Mouse (Mus musculus) embryonic facial prominence, embryonic 12.5 days (tissue): ENCODE data around the gene Map2. TPM values are rescaled to one million over a fixed set of nuclear protein-coding genes. Genes with fewer than 3 reads are reported as not detected.
A peak's percentile ranks its signal among the peaks of the same experiment; 100 is the strongest.

Source experiments
- ATAC-seq: fragments of 200-750 bp; cut with Nextera tagmentation; 2 replicates; pipeline ENCODE4 v1.8.0; 2017; ENCODE audit not compliant: insufficient number of reproducible peaks, insufficient read depth, low FRiP score, low TSS enrichment
- H3K27ac ChIP-seq: fragments of 300-500 bp; sonication (generic); 2 replicates; pipeline ENCODE4 v1.5.1; 2016; ENCODE audit warnings: mild to moderate bottlenecking
- H3K27me3 ChIP-seq: fragments of 300-500 bp; sonication (generic); 2 replicates; pipeline ENCODE4 v1.6.1; 2016; ENCODE audit warnings: mild to moderate bottlenecking, moderate library complexity
- H3K36me3 ChIP-seq: fragments of 300-500 bp; sonication (generic); 2 replicates; pipeline ENCODE4 v1.6.1; 2016; ENCODE audit warnings: mild to moderate bottlenecking
- H3K4me1 ChIP-seq: fragments of 300-500 bp; sonication (generic); 2 replicates; pipeline ENCODE4 v1.6.1; 2016
- H3K4me2 ChIP-seq: fragments of 300-500 bp; sonication (generic); replicated peaks from 2 replicates; pipeline ENCODE4 v1.6.1; 2016; ENCODE audit warnings: mild to moderate bottlenecking, moderate library complexity
- H3K4me3 ChIP-seq: fragments of 300-500 bp; sonication (generic); 2 replicates; pipeline ENCODE4 v1.5.1; 2016; ENCODE audit warnings: mild to moderate bottlenecking
- H3K9ac ChIP-seq: fragments of 300-500 bp; sonication (generic); 2 replicates; pipeline ENCODE4 v1.6.1; 2016; ENCODE audit warnings: mild to moderate bottlenecking, moderate library complexity
- H3K9me3 ChIP-seq: fragments of 300-500 bp; sonication (generic); 2 replicates; pipeline ENCODE4 v1.6.1; 2016; ENCODE audit warnings: mild to moderate bottlenecking, moderate library complexity
- WGBS: fragments of 180-500 bp; shearing (Covaris S2); methylation state at CpG from one replicate; pipeline ENCODE4 v1.1.7; 2016; 5-methylcytosine and 5-hydroxymethylcytosine counted together
- polyA plus RNA-seq: library from polyadenylated mRNA; unstranded; fragments of >200 nt; fragmentation: Nextera tagmentation; extraction: Ambion mirVana; gene quantifications from 2 replicates; pipeline ENCODE4 v1.2.1, GENCODE M21; 2016

Gene Map2
- polyA plus RNA-seq, 1 experiment from 2014 or later = 34.7 TPM

GRCm38 (mm10) chr1:66426073-66426472 lies 251.0 kb downstream of the Map2 start:
- Histone ChIP-seq H3K4me3 (no peak overlapping the region), H3K27ac (no peak overlapping the region), H3K4me1 (no peaks in the 10 kb centered on the region), H3K9me3 (no peaks in the 10 kb centered on the region), H3K4me2 (no peak overlapping the region), H3K36me3 (no peaks in the 10 kb centered on the region), H3K27me3 (no peaks in the 10 kb centered on the region), H3K9ac (no peak overlapping the region)
- 88% methylated on average over 5 of the region's 5 CpGs for WGBS
- no peak for ATAC-seq

DNA sequence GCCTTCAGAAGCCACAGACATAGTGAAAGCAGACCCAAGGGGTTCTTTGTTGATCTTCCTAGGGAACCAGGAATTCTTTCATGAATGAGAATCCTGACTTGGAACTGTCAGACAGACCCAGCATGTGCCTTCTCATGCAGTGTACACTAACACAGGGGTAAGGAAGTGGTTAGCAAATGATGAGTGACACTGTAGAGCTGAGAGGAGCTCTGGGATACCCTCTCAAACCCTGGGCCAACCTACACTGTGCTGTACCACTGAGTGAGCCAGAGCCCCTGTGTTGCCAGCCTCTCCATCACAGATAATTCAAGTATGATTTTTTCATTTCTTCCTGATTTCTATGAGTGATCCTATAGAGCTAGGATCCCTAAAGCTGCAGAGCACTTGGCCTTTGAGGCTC lies 255.9 kb downstream of the Map2 start:
- no peak overlapping the region for H3K9ac ChIP-seq
- H3K27me3 ChIP-seq = no peaks in the 10 kb centered on the region
- no peaks in the 10 kb centered on the region for H3K4me1 ChIP-seq
- H3K36me3 ChIP-seq = no peaks in the 10 kb centered on the region
- H3K4me3 ChIP-seq = no peak overlapping the region
- H3K9me3 ChIP-seq = no peaks in the 10 kb centered on the region
- no peak overlapping the region for H3K27ac ChIP-seq
- ATAC-seq = no peak
- no peak overlapping the region for H3K4me2 ChIP-seq

GRCm38 (mm10) chr1:66431472-66431871 lies 256.4 kb downstream of the Map2 start:
- 93% methylated on average over 6 of the region's 6 CpGs for WGBS
- Histone ChIP-seq H3K4me3 (no peak overlapping the region), H3K9ac (no peak overlapping the region), H3K4me2 (no peak overlapping the region), H3K27me3 (no peaks in the 10 kb centered on the region), H3K4me1 (no peaks in the 10 kb centered on the region), H3K36me3 (no peaks in the 10 kb centered on the region), H3K9me3 (no peaks in the 10 kb centered on the region), H3K27ac (no peak overlapping the region)
- ATAC-seq = no peak

DNA sequence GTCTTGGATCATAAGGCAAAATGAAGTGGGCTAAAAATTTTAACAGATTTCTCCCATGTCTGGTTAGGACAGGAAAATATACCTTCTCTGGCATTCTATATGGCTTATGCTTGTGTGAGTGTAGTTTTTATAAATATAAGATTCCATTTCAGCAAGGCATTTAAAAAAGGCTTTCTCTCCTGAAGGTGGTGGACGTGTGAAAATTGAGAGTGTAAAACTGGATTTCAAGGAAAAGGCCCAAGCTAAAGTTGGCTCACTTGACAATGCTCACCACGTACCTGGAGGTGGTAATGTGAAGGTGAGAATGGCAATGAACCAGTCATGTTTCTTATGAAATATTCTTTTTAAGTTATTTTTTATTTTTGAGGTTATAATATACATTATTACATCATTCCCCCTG lies 263.0 kb downstream of the Map2 start:
- no peak overlapping the region for H3K9ac ChIP-seq
- no peaks in the 10 kb centered on the region for H3K9me3 ChIP-seq
- H3K4me1 ChIP-seq = no peaks in the 10 kb centered on the region
- H3K27ac ChIP-seq = no peak overlapping the region
- H3K36me3 ChIP-seq = no peaks in the 10 kb centered on the region
- WGBS = 75% methylated on average over 2 of the region's 2 CpGs
- no peak for ATAC-seq
- H3K27me3 ChIP-seq = no peaks in the 10 kb centered on the region
- H3K4me2 ChIP-seq = no peak overlapping the region
- no peak overlapping the region for H3K4me3 ChIP-seq

- WGBS = 81% methylated on average over 2 of the region's 2 CpGs
- H3K36me3 ChIP-seq = no peaks in the 10 kb centered on the region
- H3K9ac ChIP-seq = no peak overlapping the region
- H3K27me3 ChIP-seq = no peaks in the 10 kb centered on the region
- no peaks in the 10 kb centered on the region for H3K9me3 ChIP-seq
- H3K27ac ChIP-seq = no peak overlapping the region
- H3K4me3 ChIP-seq = no peak overlapping the region
- no peak for ATAC-seq
- no peaks in the 10 kb centered on the region for H3K4me1 ChIP-seq
- H3K4me2 ChIP-seq = no peak overlapping the region
Observed at GRCm38 (mm10) chr1:66442922-66443321, 267.8 kb downstream of the Map2 start.

DNA sequence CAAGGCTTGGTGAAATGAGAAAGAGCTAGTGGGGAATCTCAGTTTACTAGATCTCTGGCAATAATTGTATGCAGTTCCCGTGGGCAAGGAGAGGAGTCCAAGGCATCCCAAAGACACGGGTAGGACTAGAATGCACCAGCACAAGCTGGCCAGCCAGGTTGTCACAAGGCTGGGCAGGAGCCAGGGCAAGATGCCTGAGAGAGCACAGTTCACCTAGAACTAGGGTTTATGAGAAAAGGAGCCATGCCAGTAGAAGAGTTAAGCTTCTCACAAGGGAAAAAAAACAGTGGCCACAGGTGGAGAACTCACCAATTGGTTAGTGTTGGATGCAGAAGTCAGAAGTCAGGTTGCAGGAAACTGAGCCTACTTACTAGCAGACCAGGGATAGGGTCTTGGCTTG lies 274.4 kb downstream of the Map2 start:
- ATAC-seq = no peak
- 52% methylated on average over 2 of the region's 2 CpGs for WGBS
- no peaks in the 10 kb centered on the region for H3K4me1 ChIP-seq
- no peak overlapping the region for H3K27ac ChIP-seq
- H3K4me3 ChIP-seq = no peak overlapping the region
- no peaks in the 10 kb centered on the region for H3K27me3 ChIP-seq
- H3K9ac ChIP-seq = no peak overlapping the region
- H3K36me3 ChIP-seq = no peaks in the 10 kb centered on the region
- no peaks in the 10 kb centered on the region for H3K9me3 ChIP-seq
- no peak overlapping the region for H3K4me2 ChIP-seq

- Histone ChIP-seq H3K4me3 (no peak overlapping the region), H3K4me1 (no peaks in the 10 kb centered on the region), H3K9me3 (no peaks in the 10 kb centered on the region), H3K9ac (no peak overlapping the region), H3K4me2 (no peak overlapping the region), H3K36me3 (no peaks in the 10 kb centered on the region), H3K27me3 (no peaks in the 10 kb centered on the region), H3K27ac (no peak overlapping the region)
- 18% methylated on average over 2 of the region's 2 CpGs for WGBS
- ATAC-seq = no peak
Observed at GRCm38 (mm10) chr1:66456580-66456979, 281.5 kb downstream of the Map2 start.

DNA sequence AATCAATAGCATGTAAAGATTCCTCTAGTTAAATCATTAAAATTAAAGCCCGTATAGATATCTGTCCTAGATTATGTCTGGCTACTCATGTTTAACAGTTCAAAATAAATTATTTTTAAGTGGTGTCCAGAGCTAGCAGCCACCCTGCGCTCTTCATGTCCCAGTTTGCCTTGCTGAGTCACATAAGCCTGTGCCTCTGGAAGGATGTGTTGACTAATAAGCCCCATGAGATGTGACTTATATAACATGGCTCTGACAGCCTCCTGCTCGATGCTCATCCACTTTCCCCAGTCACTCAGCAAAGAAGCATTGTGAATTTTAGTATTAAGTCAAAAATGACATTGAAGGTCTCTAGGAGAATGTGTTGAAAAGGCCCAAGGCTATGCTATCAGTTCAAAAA lies 282.7 kb downstream of the Map2 start:
- Histone ChIP-seq H3K9me3 (no peaks in the 10 kb centered on the region), H3K4me1 (no peaks in the 10 kb centered on the region), H3K36me3 (no peaks in the 10 kb centered on the region), H3K4me2 (no peak overlapping the region), H3K9ac (no peak overlapping the region), H3K4me3 (no peak overlapping the region), H3K27me3 (no peaks in the 10 kb centered on the region), H3K27ac (no peak overlapping the region)
- WGBS = 68% methylated on average over 3 of the region's 3 CpGs
- no peak for ATAC-seq

DNA sequence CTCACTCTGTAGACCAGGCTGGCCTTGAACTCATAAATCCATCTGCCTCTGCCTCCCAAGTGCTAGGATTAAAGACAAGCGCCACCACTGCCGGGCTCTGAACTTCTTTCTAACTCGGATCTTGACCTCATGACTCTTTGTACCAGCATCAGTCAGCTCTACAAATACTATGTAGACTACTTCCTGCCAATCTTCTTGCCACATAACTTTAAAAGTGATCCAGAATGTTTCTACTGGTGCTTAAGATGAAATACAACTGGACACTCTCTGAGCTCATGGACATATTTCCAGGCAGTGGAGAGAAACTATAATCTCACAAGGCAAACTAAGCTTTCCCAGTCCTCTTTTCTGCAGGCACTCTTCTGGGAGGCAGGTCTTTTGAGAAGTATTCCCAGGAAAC lies 284.3 kb downstream of the Map2 start:
- no peak overlapping the region for H3K4me3 ChIP-seq
- no peaks in the 10 kb centered on the region for H3K27me3 ChIP-seq
- no peak overlapping the region for H3K27ac ChIP-seq
- WGBS = 72% methylated on average over 3 of the region's 3 CpGs
- no peak for ATAC-seq
- H3K4me1 ChIP-seq = no peaks in the 10 kb centered on the region
- no peak overlapping the region for H3K9ac ChIP-seq
- no peak overlapping the region for H3K4me2 ChIP-seq
- no peaks in the 10 kb centered on the region for H3K36me3 ChIP-seq
- H3K9me3 ChIP-seq = no peaks in the 10 kb centered on the region

- Histone ChIP-seq H3K4me1 (no peaks in the 10 kb centered on the region), H3K9me3 (no peaks in the 10 kb centered on the region), H3K4me2 (no peak overlapping the region), H3K36me3 (no peaks in the 10 kb centered on the region), H3K27me3 (no peaks in the 10 kb centered on the region), H3K4me3 (no peak overlapping the region), H3K27ac (no peak overlapping the region), H3K9ac (no peak overlapping the region)
- WGBS = 77% methylated on average over 4 of the region's 4 CpGs
- ATAC-seq = no peak
Observed at GRCm38 (mm10) chr1:66460850-66461249, 285.8 kb downstream of the Map2 start.

DNA sequence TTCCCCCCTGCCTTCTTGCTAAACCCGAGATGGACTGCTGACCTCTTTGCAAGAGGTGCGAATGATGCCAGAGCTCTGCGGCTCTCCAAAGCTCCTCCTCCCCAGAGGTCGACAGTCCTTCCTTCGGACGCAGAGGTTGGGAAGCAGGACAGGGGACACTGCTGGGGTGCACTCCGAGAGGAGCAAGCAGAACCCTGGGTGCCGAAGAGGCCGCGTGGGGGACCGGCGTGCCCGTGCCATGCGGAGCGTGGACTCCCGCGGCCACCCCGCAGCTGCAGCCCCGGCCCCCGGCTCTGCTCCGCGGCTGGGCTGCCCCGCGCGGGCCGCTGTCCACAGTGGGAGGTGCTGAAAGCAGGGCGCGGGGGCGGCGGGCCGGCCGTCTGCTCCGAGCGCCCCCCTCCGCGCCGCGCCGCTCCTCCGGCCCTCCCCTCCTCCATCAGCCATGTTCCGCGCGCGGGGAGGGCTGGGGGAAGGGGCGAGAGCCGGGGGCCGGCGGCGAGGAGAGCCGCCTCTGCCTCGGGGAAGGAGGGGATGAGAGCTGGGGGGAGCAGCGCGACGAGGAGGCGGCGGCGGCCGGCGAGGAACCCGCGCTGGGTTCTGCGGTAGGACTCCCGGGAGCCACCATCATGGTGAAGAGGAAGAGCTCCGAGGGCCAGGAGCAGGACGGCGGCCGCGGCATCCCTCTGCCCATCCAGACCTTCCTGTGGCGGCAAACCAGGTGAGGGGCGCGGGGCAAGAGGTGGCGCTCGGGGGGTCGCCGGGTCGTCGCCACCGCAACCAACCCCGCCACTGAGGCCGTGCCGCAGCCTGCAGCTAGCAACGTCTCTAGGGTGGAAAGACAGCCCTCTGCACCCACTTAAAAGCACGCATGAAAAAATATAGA lies 293.0 kb downstream of the Map2 start, which contains the start of gene Unc80:
TSS of gene Unc80 (plus strand) at position 547 of the 883 bp plus-strand sequence.
- under 1% methylated on average over 71 of the region's 83 CpGs for WGBS
- H3K4me3 ChIP-seq = peak within 1 kb of the TSS; percentile 56
- peak within 1 kb of the TSS; percentile 36 for H3K9ac ChIP-seq
- no peak within 1 kb of the TSS for H3K27ac ChIP-seq
- ATAC-seq = peak; percentile 94
- peaks cover 13% of the 10 kb centered on the region for H3K27me3 ChIP-seq
- H3K9me3 ChIP-seq = no peaks in the 10 kb centered on the region
- H3K4me1 ChIP-seq = no peaks in the 10 kb centered on the region
- no peaks in the 10 kb centered on the region for H3K36me3 ChIP-seq
- H3K4me2 ChIP-seq = peak within 1 kb of the TSS; percentile 92

DNA sequence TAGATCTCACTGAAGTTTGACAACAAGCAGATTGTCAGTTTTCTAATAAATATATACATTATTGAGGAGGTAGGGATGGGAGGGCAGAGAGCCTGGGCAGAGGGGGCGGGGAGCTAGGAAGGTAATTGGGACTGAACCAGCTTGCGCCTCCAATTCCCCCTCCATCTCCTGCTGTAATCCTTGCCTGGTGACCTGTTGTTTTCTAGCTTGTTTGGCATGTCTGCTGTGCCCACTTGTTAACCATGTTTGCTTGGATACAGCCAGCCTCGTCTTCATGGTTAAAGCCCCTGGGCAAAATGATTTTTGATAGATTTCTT lies 293.6 kb downstream of the Map2 start:
- Histone ChIP-seq H3K4me1 (no peaks in the 10 kb centered on the region), H3K4me3 (peak overlapping the region; percentile 56), H3K36me3 (no peaks in the 10 kb centered on the region), H3K4me2 (peak overlapping the region; percentile 92), H3K9ac (0 out of 2 replicates have a peak overlapping the region, but pooled peaks have one; percentile 36), H3K27me3 (peaks cover 13% of the 10 kb centered on the region), H3K9me3 (no peaks in the 10 kb centered on the region), H3K27ac (no peak overlapping the region)
- WGBS = 7% methylated on average over 3 of the region's 3 CpGs
- ATAC-seq = peak; percentile 42; the same call in 1 of the 2 replicates
